Comparison of ENCODE assay signal across 11 mouse cellular contexts in genomic region chr7:124855056-124855455, GRCm38 (mm10).
A peak's percentile ranks its signal among the peaks of the same experiment; 100 is the strongest.
DNase-seq lines count a peak whose midpoint lies in the region; ATAC-seq lines count a peak whose summit lies in the region.
"Had no signal": no experiment of that assay in that cellular context is flagged by ENCODE, and none has a peak within 500 bp of the region (broad histone marks: within the 10 kb centered on the region; RNA-seq: fewer than 3 reads in every experiment).

No protein-coding gene starts in this region.

- peak; percentile 3 for DNase-seq in lung, postnatal 14 days
- no peak for DNase-seq in lung, adult 18-20 months
- peak; percentile 57 to 65 for DNase-seq in frontal cortex, adult 2 months (ENCODE audit: extremely low spot score in 1 of 2, low spot score in 1 of 2)
- DNase-seq in left cerebral cortex, adult 11 months (ENCODE audit: low spot score): peak; percentile 49
- peak; percentile 28 to 50 for DNase-seq in right cerebral cortex, postnatal 36 days (ENCODE audit: low spot score in 2 of 2)
- no peak for DNase-seq in heart, adult 8-10 months (ENCODE audit: low spot score)
- no peak for DNase-seq in urinary bladder, adult 2 months (ENCODE audit: low spot score)
- DNase-seq: spleen, adult 18-20 months had no signal

- ATAC-seq in megakaryocyte, adult 5-6 weeks (ENCODE audit: poor library complexity, severe bottlenecking): no peak
- ATAC-seq: activated CD4-positive, CD25-positive, alpha-beta regulatory T cell, adult 4 months; hindbrain, embryonic 16.5 days had no signal

Comparison
In these comparisons a context has a peak if more than half of its experiments do, and no peak if none do; other contexts are left out.
1. DNase-seq: peak in lung, postnatal 14 days (single experiment), frontal cortex, adult 2 months (2 of 2), left cerebral cortex, adult 11 months (single experiment) and right cerebral cortex, postnatal 36 days (2 of 2); none in lung, adult 18-20 months (0 of 2), heart, adult 8-10 months (single experiment) and urinary bladder, adult 2 months (single experiment).